Mouse (Mus musculus) right cerebral cortex, postnatal 4 days (tissue): ENCODE results near the gene Pbxip1.

Experiments
- DNase-seq: peaks from one replicate; pipeline ENCODE4 v3.0.0-alpha.2; 2022

Pbxip1 gene

GRCm38 (mm10) chr3:89435041-89435440, 1.5 kb upstream of the Pbxip1 start:
- DNase-seq = no peak

- no peak for DNase-seq
Observed at GRCm38 (mm10) chr3:89437269-89437668, 763 bp downstream of the Pbxip1 start.

GRCm38 (mm10) chr3:89440691-89441090, 4.2 kb downstream of the Pbxip1 start:
- DNase-seq = no peak

GRCm38 (mm10) chr3:89448720-89449537, 12.4 kb downstream of the Pbxip1 start:
- no peak for DNase-seq

GRCm38 (mm10) chr3:89449541-89449940, 13.0 kb downstream of the Pbxip1 start:
- DNase-seq = peak; percentile 71

GRCm38 (mm10) chr3:89451916-89452315, 15.4 kb downstream of the Pbxip1 start:
- DNase-seq = no peak

- DNase-seq = no peak
Observed at GRCm38 (mm10) chr3:89454401-89455177, 18.1 kb downstream of the Pbxip1 start, which contains the start of gene Pmvk. Pmvk (plus strand) TSS chr3:89454541.

DNA sequence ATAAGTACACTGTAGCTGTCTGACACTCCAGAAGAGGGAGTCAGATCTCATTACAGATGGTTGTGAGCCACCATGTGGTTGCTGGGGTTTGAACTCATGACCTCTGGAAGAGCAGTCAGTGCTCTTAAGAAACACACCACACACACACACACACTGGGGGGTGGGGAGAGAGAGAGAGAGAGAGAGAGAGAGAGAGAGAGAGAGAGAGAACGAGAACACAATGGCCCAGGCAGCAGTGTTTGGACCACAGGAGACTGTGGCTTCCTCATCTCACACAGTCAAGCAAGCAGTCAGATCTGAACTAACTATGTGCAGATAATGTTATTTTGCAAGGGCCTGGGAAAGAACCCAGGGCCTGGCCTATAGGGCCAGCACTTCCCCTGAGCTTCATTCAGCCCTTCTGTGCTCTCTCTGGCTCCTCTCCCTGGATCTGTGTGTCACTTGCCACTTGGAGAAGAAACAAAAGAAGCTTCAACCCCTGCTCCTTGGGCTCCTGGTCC, 19.3 kb downstream of the Pbxip1 start:
- no peak for DNase-seq

- peak; percentile 66 for DNase-seq
Observed at GRCm38 (mm10) chr3:89456726-89457665, 20.5 kb downstream of the Pbxip1 start.

DNA sequence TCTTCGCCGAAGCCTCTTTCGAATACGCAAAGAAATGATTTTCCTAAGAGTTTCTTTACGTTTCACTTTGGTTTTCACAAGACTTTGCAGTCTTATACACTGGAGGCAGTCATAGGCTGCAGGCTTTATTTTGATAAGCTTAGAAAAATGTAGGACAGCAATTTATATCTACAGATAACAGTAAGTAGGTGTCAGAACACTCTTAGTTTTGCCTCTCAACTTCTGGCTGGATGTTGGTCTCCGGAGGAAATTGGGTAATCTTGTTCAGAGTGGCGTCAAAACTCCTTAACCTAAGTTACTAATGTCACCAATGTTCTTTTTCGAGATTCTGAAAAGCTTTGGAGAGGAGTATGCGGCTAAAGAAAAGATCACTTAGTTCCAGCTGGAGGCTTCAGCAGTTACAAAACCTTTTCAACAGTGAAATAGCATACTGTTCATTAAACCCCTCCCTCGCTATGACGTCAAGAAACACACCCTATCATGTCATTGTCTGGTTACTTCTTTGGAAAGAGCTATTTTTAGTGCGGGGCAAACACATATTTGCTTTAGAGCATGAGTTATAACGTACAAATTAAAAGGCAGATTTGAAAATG, 22.0 kb downstream of the Pbxip1 start:
- no peak for DNase-seq

- peak; percentile 94 for DNase-seq
Observed at GRCm38 (mm10) chr3:89458965-89459807, 22.7 kb downstream of the Pbxip1 start.

- DNase-seq = no peak
Observed at GRCm38 (mm10) chr3:89468268-89468667, 31.8 kb downstream of the Pbxip1 start.

- no peak for DNase-seq
Observed at GRCm38 (mm10) chr3:89472280-89472679, 35.8 kb downstream of the Pbxip1 start.

DNA sequence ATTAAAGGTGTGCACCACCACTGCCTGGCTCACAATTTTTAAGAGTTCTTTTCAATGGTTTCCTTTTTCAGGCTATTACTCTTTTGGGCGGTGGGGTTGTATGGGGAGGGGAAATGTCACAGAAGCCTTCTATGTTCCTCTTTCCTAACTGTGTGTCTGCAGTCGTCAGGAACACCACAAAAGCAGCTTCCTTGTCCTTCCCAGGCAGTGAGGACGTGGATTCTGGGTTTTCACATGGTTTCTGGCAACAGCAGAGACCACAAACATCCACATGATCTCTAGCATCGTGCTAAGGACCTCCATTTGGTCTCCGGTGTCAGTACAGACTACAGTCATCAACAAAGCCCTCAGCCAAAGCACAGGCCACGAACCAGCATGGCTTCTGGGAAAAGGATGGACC, 37.3 kb downstream of the Pbxip1 start:
- no peak for DNase-seq

DNA sequence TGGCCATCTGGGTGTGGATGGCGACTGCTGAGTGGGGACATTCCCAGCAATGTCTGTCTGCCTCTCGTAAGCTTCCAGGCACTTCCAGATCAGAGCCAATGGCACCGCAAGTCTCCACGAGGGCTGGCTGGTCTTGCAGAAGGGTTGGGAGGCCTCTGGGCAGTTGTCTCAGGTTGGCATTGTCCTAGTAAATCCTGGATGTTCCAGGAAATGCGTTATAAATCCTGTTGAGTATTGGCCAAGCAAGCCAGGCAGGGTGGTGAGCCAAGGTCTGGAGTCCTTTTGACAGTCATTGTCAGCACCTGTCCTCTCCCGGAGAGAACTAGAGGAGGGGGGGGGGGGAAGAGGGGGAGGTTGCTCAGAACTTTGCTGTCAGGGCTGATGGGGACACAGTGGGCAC, 42.5 kb downstream of the Pbxip1 start:
- no peak for DNase-seq

DNA sequence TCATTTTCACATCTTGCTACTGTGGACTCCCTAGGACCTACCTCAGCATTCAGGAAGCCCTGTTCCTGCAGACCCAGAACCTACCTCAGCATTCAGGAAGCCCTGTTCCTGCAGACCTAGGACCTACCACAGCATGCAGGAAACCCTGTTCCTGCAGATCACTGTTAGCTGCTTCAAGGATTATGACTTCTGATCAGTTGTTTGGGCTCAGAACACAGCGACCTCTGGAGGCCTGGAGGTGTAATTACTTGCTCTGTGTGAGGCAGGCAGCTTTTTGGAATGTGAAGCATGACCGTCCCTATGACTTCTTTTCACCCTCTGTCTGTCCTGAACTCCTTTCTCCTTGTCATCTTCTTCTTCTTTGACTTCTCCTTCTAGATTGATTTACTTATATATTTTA, 45.0 kb downstream of the Pbxip1 start:
- DNase-seq = no peak

DNA sequence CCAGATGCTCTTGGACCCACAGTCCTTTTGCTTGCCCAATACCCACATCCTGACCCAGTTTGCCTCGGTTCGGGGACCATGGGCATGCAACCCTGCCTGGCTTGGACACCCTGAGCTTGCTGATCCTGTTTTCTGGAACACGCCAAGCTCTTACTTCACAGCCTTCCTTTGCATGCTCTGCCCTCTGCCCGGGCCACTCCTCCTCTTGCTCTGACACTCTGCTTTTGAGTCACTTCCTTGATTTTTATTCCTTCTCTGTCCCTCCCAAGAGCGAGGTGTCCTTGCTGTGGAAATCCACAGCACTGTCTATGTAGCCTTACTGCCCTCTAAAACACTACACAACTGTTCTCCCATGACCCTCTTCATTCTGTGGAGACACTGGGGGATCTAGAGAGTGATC, 45.7 kb downstream of the Pbxip1 start:
- DNase-seq = no peak

DNA sequence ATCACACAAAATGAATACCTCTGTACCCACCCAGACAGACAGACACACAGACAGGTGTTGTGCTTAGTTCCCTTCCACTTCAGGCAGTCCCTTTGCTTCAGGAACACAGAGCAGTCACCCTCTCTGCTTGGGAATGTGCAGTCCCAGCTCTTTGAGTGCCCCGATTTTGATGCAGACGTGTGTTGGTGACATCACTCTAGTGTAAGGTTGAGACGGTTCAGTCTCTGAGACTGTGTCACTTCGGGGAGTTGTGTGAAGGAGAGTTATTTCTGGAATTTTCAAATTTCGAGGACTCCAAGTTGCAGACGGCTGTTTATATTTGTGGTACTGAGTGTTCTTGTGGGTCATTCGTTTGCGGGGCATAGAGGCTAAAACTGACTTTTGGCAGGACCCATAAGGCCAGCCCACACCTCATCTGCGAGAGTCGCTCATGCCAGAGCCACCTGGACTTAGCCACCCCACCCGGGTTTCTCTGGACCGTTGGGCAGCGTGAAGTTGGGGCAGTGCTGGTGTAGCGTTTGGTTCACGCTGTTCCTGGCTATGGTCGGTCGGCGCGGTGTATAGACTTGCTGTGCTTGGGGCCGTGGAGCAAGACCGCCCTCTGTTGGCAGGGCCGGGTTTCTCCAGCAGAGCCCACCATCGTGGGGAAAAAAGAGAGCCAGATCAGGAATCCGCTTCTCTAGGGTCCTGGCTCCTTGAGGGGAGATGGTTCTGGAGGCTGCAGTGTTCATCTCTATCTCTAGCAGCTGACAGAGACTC, 48.4 kb downstream of the Pbxip1 start:
- DNase-seq = peak; percentile 66

DNA sequence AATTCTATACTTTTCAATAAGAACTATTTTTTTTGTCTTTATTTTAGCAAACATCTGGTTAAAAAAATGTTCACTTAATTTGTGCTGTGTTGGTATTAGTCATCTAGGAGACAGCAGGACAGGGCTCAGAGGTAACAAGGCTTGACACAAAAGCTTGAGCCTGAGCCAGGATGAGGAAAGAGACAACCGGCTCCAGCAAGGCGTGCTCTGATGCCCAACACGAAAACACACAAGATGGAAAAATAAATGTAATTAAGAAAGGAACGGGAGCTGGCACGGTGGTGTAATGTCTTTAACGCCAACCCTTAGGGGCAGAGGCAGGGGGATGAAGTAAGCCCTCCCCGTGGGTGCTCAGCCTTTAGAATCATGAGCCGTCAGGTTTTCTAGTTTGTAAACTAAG, 49.6 kb downstream of the Pbxip1 start:
- DNase-seq = no peak

DNA sequence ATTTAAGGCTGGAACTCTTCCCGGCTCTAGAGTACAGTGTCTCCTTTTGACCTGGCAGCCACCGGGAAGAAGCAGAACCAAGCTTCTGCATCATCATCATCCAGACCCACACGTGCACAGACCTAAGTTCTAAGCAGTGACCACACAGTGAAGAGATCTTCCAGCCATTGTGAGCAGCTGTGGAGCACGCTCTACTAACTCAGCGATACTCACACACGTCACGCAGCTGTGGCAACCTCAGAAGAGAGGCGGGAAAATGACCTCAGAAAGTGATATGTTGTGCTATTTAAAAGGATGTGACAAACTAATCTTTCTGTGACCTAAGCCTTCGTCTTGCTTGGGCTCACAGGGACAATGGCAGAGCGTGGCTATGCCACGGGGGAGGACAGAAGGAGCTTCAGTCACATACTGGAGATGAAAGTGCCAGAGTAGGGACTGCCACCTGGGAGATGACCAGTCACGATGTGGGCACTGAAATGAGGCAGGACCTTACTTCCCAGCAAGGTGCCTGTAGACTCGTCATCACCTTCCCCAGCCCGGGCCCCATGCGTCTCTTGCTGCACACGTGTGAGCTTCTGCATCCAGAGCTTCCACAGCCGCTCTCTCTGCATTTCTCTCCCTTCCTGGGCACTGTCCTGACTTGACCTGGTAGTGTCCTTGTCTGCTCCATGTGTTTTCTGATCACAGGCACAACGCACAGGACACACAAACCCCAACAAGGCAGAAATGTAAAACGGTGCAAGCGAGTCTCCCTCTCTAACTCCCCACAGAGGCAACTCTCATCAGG, 50.6 kb downstream of the Pbxip1 start:
- DNase-seq = no peak
